Mouse (Mus musculus) monocyte, adult 59 days (primary cell): Measurements from ENCODE around the gene Ryr3. TPM values are rescaled to one million over a fixed set of nuclear protein-coding genes. Genes with fewer than 3 reads are reported as not detected.

ENCODE experiments used
- total RNA-seq, 2 experiments: library from RNA; stranded (reverse); gene quantifications; one replicate each; pipeline ENCODE4 v1.2.4; 2023

Ryr3 gene
- not detected for total RNA-seq

GRCm38 (mm10) chr2:113216746-113217461, at the start of gene Ryr3:
Gene Ryr3 (minus strand): TSS chr2:113217096.

Other genes with a start within 250 kb of the Ryr3 start
- gene Tmco5b, start 68.6 kb upstream of the Ryr3 start, total RNA-seq: not detected
- gene Fmn1, start 110.6 kb upstream of the Ryr3 start, total RNA-seq: 10 to 100 TPM; 20.3 to 21.7 TPM